Mouse (Mus musculus) right cerebral cortex, postnatal 14 days (tissue): ENCODE data around the gene Aptx.
A peak's percentile ranks its signal among the peaks of the same experiment; 100 is the strongest.

Experiments used
- DNase-seq: peaks from one replicate; pipeline ENCODE4 v3.0.0; 2022

Aptx gene

GRCm38 (mm10) chr4:40702797-40703709 lies at the start of gene Aptx:
Gene Aptx, minus strand, starts transcription at chr4:40703194.
- peak; percentile 94 for DNase-seq

GRCm38 (mm10) chr4:40735351-40735750 lies 32.4 kb upstream of the Aptx start:
- no peak for DNase-seq

- no peak for DNase-seq
Measured at GRCm38 (mm10) chr4:40731262-40731661, 28.3 kb upstream of the Aptx start.

GRCm38 (mm10) chr4:40727247-40727646 lies 24.3 kb upstream of the Aptx start:
- DNase-seq = no peak

GRCm38 (mm10) chr4:40725554-40725953 lies 22.6 kb upstream of the Aptx start:
- no peak for DNase-seq

- no peak for DNase-seq
Measured at GRCm38 (mm10) chr4:40725141-40725540, 22.1 kb upstream of the Aptx start.

- DNase-seq = peak; percentile 81
Measured at GRCm38 (mm10) chr4:40722687-40723460, 19.9 kb upstream of the Aptx start.

DNA sequence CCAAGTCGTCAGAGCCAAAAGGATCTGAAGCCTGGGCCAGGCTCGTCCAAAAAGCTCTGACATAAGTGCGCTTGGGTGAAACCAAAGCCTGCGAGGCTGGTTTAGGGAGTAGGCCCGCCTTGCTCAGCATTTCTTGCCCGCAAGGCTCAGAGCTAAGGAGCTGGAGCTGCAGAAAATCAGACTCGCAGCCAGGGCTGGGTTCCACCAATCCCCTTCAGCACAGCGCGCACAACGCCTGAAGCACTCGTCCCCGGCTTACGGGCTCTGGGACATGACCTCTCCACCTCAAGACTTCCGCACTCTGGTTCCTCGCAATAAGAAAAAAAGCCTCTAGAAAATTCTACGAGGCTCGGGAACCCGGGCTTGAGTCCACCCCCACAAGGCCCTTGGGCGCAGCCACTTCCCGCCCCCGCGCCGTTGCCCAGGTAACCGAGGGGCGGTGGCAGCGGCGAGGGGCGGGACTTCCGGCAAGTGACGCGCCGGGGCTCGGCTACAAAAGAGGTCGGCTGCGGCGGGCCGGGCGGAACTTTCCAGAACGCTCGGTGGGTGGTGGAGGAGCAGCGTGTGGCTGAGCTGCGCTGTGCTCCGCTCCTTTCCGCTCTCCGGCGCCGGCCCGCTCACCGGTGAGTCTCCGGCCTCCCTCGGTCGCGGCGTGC lies 19.1 kb upstream of the Aptx start, which contains the start of gene Dnaja1:
TSS of gene Dnaja1 (plus strand) at position 140 of the 656 bp plus-strand sequence.
- peak; percentile 99 for DNase-seq

GRCm38 (mm10) chr4:40720910-40721309 lies 17.9 kb upstream of the Aptx start:
- no peak for DNase-seq

- no peak for DNase-seq
Measured at GRCm38 (mm10) chr4:40717141-40717540, 14.1 kb upstream of the Aptx start.

DNA sequence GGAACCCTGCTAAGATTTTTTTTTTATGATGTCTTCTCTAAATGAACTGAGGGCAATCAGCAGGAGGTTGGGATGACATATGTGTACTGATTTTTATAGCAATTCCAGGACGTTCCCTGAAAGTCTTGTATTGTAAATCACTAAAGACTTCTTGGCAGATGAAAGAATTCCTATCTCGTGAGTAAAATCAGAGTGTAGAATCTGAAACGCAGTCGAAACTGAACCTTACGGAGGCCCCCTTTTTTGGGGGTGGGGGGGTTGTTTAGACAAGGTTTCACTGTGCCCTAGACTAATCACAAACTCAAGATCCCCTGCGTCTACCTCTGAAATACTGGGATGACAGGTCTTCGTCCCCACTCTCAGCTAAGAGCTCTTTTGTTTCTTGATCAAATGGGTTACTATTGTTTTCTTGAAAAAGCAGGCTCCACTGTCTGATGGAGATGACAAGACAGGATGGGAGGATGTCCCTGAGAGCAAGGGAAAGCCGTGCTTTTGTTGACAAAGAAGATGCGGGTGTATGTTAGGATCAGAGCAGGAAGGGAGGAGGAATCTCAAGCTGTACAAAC lies 799 bp upstream of the Aptx start:
- DNase-seq = no peak

DNA sequence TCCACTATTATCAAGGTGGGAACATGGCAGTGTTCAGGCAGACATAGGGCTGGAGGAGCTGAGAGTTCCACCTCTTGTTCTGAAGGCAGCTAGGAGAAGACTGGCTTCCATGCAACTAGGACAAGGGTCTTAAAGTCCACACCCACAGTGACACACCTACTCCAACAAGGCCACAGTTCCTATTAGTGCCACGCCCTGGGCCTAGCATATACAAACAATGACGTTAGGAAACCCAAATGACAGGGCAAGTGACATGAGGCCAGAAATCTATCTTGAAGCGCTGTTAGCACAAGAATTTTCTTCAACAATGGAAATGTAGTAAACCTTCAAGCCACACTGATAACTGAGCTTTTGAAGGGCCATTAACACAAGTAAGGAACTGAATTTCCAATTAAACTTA lies 1.2 kb downstream of the Aptx start:
- DNase-seq = no peak

DNA sequence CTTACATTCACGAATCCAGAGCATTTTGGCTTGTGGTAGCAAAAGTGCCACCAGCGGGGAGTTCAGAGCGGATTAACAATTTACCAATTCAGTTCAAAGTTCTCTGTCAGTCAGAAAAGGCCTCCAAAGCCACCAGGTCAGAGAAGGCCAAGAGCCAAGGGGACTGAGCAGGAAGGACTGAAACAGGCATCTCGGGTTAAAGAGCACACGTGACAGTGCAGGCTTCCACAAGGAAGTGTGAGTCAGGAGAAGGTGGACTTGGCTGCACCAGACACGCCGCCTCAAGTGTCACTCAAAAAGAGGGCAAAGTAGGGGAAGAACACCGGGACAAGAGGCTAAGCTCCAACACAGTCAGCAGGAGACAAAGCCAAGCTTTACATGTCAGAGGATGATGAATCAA lies 2.8 kb downstream of the Aptx start:
- DNase-seq = no peak

DNA sequence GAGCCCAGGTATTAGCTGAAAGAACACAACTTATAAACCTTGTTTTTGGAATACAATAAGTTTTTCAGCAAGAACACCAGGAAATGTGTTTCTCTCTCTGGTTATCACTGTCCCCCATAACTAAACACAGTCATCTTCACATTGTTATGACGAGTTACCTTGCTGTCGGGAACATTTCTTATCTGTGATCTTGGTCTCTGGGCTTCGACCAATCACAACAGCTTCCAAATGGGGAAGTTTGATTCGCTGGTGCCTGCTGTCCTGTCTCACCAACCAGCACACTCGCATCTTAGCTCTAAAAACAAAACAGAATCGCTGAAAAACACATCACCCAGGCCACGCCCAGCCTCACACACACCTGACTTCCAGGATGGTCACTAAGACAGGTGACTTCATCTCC lies 5.9 kb downstream of the Aptx start:
- DNase-seq = no peak

DNA sequence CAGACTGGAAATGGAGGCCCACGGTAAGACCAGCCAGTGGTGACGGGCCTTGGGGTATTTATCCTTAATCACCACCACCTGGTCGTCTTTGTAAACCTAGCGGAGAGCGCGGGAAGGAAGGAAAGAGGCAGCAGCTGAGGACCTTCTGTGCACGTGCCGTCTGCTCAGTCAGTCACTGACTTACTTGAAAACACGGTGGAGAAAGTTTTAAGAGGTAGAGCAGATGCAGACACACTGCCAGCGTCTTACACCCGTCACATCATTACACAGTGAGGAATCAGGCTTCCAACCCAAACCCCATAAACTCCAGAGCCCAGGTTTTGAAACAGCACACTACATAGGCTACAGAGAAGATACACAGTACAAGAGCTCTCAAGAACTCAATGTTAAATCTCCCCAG lies 11.9 kb downstream of the Aptx start:
- DNase-seq = no peak

DNA sequence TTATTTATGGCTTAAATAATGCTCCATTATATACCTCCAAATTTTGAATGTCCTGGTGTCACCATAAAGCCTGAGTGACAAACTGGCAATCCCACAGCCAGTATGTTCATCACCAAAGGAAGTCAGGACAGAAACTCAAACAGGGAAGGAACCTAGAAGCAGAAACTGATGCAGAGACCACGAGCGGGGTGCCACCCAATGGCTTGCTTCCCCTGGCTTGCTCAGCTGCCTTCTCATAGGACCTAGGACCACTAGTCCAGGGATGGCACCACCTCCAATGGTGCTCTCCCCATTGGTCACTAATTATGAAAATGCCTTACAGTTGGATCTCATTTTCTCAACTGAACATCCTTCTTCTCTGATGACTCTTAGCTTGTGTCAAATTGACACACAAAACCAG lies 19.7 kb downstream of the Aptx start:
- DNase-seq = no peak

DNA sequence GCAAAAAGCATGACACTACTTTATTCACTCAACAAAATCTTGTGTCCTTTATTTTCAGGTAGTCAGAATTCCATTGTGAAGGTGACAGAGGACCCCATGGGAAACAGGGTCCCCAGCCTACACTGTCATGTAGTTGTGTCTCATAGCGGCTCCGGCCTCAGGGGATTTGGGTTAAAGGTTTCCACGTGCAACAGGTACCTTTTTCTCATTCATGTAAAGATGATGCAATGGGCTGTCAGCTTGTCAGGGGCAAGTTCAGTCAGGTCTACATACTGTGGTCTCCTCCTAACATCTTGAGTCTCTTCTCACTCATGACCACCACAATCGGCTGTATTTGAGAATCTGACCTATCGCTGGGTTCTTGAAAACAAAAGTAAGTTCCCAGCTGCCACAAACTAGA lies 20.6 kb downstream of the Aptx start:
- DNase-seq = no peak

GRCm38 (mm10) chr4:40681908-40682307 lies 21.1 kb downstream of the Aptx start:
- DNase-seq = peak; percentile 76

DNA sequence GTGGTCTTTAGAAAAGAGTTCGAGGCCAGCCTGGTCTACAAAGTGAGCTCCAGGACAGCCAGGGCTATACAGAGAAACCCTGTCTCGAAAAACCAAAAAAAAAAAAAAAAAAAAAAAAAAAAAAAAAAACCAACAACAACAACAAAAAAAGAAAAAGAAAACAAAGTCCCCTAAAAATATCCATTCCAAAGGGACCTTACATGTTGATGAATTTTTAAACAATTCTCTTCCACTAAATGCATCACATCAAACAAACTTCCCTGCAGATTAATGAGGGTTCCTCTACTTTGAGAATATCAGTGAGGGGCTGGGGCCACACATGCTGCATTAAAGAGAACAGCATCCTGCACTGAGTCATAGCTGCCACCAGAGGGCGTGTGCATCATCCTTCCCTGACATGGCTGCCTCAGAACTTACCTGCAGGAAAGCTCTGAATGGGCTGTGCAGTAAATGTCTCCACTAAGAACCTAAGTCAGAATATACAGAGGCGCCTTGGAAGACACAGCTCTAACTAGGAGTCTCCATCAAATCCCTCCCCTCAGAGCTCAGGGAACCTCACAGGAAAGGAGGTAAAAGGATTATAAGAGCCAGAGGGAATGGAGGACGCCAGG lies 22.6 kb downstream of the Aptx start:
- no peak for DNase-seq

- DNase-seq = peak; percentile 54
Measured at GRCm38 (mm10) chr4:40677132-40677531, 25.9 kb downstream of the Aptx start.

DNA sequence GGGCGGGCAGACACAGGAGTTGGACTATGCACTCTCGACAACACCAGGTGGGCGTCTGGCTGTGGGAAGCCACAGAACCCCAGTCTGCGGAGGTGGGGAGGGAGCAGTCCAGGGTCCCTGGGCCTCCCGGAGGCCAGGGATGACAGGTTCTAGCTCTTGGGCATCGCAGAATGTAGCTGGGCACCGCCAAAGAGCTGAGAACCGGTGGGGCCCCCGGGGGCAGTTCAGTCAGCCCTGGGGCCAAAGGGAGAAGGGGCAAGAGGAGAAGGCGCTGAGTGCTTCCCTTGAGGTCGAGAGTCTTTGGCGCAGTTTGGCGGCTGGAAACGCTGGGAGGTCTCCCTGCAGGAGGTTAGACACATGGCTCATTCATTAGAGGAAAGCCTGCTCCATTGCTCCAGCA lies 26.7 kb downstream of the Aptx start:
- no peak for DNase-seq

DNA sequence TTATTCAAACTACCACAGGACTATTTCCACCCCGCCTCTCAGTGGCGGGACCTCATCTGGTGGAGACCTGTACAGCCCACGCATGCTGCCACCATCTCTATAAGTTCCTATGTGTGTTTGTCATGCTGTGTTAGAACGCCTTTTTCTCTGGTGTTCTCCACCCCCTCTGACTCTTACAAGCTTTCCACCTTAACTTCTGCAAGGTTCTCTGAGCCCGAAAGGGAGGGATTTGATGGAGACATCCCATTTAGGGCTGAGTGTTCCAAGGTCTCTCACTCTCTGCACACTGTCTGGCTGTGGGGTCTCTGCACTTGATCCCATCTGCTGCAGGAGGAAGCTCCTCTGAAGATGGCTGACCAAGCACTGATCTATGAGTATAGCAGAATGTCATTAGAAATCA lies 29.5 kb downstream of the Aptx start:
- DNase-seq = no peak
